Mouse (Mus musculus) spleen, postnatal 10 days (tissue): Measurements from ENCODE around the gene Scaf8.
A peak's percentile ranks its signal among the peaks of the same experiment; 100 is the strongest.

Experiments used
- DNase-seq, 2 experiments: peaks; one replicate each; pipeline ENCODE4 v3.0.0; 2021 to 2022; ENCODE audit warnings: low spot score in 2 of 2

Scaf8 gene

GRCm38 (mm10) chr17:3207529-3208240, 92.9 kb downstream of the Scaf8 start:
- DNase-seq, result no peak

DNA sequence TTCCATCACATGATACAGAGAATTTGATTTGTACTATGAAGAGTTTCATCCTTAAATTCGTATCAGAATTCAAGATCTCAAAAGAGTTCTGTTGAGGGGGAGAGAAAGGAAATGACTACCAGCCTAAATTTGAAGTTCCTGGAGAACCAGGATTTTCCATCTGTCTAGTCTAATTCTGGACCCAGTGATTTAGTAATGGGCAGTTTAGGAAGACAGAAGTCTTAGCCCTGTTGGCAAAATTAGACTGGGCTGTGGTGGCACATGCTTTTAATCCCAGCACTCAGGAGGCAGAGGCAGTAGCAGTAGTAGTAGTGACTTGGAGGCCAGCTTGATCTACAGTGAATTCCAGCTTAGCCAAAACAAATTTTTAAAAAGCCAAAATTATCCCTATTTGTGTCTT, 93.7 kb downstream of the Scaf8 start:
- DNase-seq, result no peak

DNA sequence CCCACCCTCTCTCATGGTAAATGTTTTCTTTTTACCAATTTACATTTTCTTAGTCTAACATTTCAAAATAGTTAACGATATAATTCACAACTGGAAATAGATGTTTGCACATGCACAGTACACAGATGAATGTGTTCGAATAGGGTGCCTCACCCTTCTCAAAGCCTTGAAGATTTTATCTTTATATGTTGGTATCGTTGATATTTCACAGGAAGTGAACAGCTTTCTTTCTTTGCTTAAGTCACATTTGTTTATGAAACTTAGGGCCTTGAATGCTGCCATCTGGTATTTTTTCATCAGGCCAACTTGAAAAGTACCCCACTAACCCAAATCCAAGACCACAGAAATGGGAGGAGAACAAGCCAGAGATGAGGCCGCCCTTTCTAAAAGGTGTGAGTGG, 94.8 kb downstream of the Scaf8 start:
- DNase-seq, result no peak

GRCm38 (mm10) chr17:3210134-3210533, 95.4 kb downstream of the Scaf8 start:
- no peak for DNase-seq

DNA sequence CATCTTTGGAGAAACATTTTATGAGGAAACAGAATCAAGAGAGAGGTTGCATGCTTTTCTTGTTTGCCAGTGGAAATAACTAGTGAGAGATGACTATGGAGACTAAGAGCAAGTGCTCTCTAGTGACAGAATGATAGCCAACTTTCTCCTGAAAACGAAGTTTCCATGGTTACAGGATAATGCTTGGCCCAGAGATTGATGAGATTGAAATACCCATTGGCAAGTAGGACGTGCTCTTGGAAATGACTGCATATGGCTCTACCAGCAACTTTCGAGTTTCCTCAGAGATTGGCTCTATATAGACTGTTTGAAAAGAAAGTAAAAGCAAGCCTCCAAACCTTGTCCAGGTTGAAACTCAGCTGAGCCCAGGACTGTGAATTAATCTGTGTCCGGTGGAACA, 97.3 kb downstream of the Scaf8 start:
- no peak for DNase-seq

DNA sequence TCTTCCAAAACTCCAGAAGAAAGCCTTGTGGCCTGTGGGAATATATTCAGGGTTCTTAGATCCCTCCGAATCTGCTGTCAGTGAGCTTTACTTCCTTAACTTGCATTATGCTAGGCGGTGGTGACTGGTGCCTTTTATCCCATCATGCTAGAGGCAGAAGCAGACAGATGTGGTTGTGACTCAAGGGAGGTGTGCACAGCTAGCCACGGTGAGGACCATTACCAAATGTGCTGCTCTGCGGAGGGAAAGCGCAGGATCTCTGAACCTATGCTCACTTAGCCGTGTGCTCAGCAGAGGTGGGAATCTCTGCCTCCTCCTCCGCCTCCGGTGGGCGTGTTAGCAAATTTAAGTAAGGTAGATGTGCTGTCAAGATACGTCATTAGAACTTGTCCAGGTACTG, 98.1 kb downstream of the Scaf8 start:
- DNase-seq, result no peak

DNA sequence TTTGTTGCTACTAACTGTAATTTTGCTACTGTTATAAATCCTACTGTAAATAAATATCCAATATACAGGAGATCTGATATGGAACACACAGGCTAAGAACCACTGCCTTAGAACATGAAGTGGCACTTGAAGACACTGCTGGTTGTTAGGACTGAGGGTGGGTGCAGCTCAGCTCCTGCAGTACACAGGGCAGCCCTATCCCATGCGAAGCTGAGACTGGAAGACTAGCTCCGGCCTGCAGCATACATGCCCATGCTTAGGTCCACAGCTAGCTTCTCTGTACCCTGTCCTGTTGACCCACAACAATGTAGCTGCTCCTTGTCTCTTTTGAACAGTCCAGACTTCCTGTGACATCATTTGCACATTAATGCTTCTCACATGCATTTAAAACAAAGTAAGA, 100.1 kb downstream of the Scaf8 start:
- DNase-seq, result no peak

- DNase-seq, result no peak
Measured at GRCm38 (mm10) chr17:3217023-3217422, 102.3 kb downstream of the Scaf8 start.

GRCm38 (mm10) chr17:3218364-3218763, 103.6 kb downstream of the Scaf8 start:
- no peak for DNase-seq

DNA sequence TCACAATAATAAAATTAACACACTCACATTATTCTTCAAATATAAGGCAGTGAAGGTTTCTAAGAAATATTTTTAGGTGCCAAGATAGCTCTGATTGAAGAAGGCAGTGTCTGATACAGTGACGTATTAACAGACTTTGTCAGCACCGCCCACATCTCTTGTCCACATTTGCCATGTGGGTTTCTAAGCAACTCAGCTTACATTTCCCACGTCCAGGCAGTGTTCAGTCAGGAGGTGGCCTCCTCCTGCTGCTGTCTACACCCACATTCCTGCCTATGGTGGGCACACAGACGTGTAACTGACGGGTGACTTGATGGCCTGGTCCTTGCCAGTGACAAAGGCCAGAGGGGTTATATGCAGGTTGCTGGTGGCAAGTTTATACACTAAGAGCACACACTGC, 104.1 kb downstream of the Scaf8 start:
- no peak for DNase-seq

- no peak for DNase-seq
Measured at GRCm38 (mm10) chr17:3220201-3220600, 105.4 kb downstream of the Scaf8 start.

DNA sequence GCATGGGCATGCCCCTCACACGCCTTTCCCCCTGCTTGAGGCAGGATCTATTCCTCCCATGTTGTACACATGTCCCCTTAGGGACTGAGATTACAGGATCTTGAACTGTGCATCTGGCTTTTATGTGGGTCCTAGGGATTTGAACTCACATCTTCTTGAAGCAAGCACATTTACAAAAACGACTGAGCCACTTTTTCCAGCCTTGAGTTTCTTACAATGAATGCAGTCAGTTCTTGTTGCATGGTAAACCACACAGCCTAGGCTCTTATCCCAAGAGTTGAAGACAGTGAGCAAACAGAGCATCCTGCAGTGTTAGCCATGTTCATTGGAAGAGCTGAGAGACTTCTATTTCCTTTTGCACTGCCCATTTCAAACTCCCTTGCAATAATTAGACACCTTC, 108.3 kb downstream of the Scaf8 start:
- DNase-seq, result no peak

DNA sequence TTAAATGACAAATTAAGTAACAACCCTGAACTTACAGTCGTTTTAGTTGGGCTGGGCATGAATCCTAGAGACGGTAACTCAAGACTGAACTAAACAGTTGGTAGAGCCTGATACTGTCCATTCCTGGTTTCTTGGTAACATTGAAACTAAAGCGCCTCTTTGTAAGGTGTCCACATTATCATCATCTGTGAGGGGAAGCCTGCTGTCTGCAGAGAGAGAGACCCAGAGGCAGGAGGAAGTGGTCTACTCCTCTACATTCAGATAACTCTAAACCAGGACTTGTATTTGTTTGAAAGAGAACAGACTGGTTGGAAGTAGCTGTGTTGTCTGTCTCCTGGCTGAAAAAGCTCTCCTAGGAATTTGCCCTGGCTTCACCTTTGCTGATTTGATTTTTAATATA, 108.9 kb downstream of the Scaf8 start:
- DNase-seq, result no peak

- peak; percentile 85 to 90 for DNase-seq
Measured at GRCm38 (mm10) chr17:3224383-3225106, 109.8 kb downstream of the Scaf8 start.

DNA sequence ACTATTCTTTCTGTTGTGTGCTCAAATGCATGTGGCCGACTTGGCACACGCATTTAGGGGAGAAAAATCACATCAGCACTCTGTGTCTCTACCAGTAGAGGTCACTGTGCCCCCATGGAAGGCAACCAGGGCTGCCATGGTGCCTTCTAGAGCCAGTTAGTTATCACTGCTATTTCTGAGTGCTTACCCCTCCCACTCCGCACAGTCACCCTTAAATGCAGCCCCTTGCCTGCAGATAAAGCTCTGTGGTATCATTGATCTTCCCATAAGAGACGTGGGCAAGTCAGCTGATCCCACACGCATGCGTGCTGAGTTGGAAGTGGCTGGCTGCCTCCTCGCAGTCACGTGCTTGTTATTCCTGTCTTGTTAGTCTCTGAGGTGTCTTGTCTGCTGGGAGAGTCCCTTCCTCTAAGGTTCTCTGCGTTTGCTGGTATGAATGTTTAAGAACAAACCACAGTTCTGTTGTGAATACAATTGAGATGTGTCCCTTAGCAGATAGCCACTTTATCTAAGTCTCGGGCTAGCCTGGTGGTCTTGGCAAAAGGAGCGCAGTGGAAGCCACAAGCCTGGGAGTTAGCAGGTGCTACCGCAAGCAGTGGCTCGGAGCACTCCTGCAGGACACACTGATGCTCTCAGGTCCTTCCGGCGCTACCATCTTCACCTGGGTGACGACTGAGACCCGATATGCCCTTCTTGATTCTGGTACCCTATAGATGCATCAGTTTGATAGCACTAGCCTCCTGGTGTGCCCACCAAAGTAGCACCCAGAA, 115.6 kb downstream of the Scaf8 start:
- peak; percentile 16 to 55 for DNase-seq

- no peak for DNase-seq
Measured at GRCm38 (mm10) chr17:3232626-3233025, 117.9 kb downstream of the Scaf8 start.

DNA sequence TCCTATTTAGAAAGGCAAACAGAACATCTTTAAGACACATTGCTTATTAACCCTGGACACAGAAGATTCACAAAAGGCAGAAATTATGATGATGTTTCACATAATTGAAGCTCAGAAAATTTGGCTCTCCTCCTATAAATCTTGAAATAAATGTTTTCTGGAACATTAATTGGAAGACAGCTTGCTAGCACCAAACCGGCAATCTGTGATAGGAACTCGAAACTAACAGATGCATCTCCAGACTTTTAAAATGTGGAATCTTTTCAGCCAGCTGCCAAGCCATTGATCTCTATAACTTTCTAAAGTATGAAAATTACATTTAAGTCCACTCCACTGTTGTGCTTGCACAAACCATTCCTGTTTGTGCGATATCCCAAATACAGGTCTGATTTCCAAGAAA, 128.9 kb downstream of the Scaf8 start:
- DNase-seq, result no peak

- no peak for DNase-seq
Measured at GRCm38 (mm10) chr17:3244881-3245739, 130.3 kb downstream of the Scaf8 start.

- DNase-seq, result no peak
Measured at GRCm38 (mm10) chr17:3246665-3247370, 132.0 kb downstream of the Scaf8 start.
